Mouse (Mus musculus) E14TG2a.4 (cell line): ENCODE data around the gene Mmachc.

Experiments
- CTCF ChIP-seq: conservative IDR thresholded peaks from 2 replicates; pipeline ENCODE4 v1.5.1; 2014; ENCODE audit warnings: low read length
- NANOG ChIP-seq: IDR thresholded peaks from 2 replicates; pipeline ENCODE4 v1.6.1; 2014; ENCODE audit warnings: borderline replicate concordance, low read length, mixed read lengths

GRCm38 (mm10) chr4:116703804-116704203 is 4.4 kb downstream of the Mmachc start:
- TF ChIP-seq CTCF (peak; percentile 98), NANOG (no peak)
